Comparison of ENCODE assay signal across 29 mouse cellular contexts in the genomic region with DNA sequence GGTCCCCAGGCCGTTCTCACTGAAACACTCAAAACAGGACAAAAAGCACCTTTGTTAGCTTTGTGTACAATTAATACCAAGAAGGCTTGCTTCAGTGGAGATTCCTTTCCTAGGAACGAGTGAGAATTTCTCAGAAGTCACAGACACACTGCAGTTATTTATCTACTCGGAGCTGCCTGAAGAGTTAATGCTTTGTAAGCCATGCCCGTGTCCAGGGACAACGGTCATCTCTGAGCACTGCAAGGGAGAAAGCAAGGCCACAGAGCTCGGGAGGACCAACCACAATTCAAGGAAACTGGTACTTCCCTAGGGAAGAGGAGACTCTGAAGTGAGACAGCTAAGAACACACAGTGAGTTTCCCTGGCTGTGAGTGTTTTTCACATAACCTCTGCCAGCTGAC. TPM values are rescaled to one million over a fixed set of nuclear protein-coding genes. Genes with fewer than 3 reads are reported as not detected.
DNase-seq lines count a peak whose midpoint lies in the region; TF ChIP-seq lines count a peak whose summit lies in the region.
"Had no signal": no experiment of that assay in that cellular context is flagged by ENCODE, and none has a peak within 500 bp of the region (broad histone marks: within the 10 kb centered on the region; RNA-seq: fewer than 3 reads in every experiment).

No protein-coding gene starts in this region.

- TF ChIP-seq POLR2A in kidney, adult 2 months (IDR thresholded peaks at IDR 0.05; ENCODE audit: low read depth, low read length): no peak
- TF ChIP-seq POLR2A in lung, adult 2 months (IDR thresholded peaks at IDR 0.05; ENCODE audit: borderline replicate concordance, extremely low read depth, low read depth, low read length): no peak

- no peaks in the 10 kb centered on the region for H3K36me3 ChIP-seq in kidney, adult 2 months (ENCODE audit: control insufficient read depth, insufficient read depth, low read length)
- H3K36me3 ChIP-seq: embryonic facial prominence, embryonic 15.5 days; heart, embryonic 15.5 days; limb, embryonic 15.5 days; lung, embryonic 15.5 days; stomach, embryonic 15.5 days had no signal

- H3K4me3 ChIP-seq in kidney, adult 2 months (ENCODE audit: insufficient read depth, low read depth, low read length): no peak overlapping the region
- no peak overlapping the region for H3K4me3 ChIP-seq in lung, adult 2 months (replicated peaks; ENCODE audit: extremely low read depth, low read depth, low read length)
- H3K4me3 ChIP-seq: embryonic facial prominence, embryonic 15.5 days; heart, embryonic 15.5 days; limb, embryonic 15.5 days; lung, embryonic 15.5 days; stomach, embryonic 15.5 days had no signal

- peaks cover 4% of the 10 kb centered on the region; the same call in 1 of the 2 replicates for H3K4me1 ChIP-seq in kidney, adult 2 months (ENCODE audit: control insufficient read depth, insufficient read depth, low read length)
- H3K4me1 ChIP-seq in lung, adult 2 months (ENCODE audit: control insufficient read depth, insufficient read depth, low read length): no peaks in the 10 kb centered on the region
- H3K4me1 ChIP-seq: embryonic facial prominence, embryonic 15.5 days; heart, embryonic 15.5 days; limb, embryonic 15.5 days; lung, embryonic 15.5 days; stomach, embryonic 15.5 days had no signal

- H3K27me3 ChIP-seq in kidney, adult 2 months (replicated peaks; ENCODE audit: control insufficient read depth, insufficient read depth, low read length): no peaks in the 10 kb centered on the region
- H3K27me3 ChIP-seq: embryonic facial prominence, embryonic 15.5 days; heart, embryonic 15.5 days; limb, embryonic 15.5 days; lung, embryonic 15.5 days; stomach, embryonic 15.5 days had no signal

- WGBS in kidney, adult 2 months: 18% methylated on average over 6 of the region's 6 CpGs
- WGBS in lung, adult 2 months: 32% methylated on average over 6 of the region's 6 CpGs

- H3K27ac ChIP-seq in kidney, adult 2 months (ENCODE audit: insufficient read depth, low read depth, low read length): no peak overlapping the region
- H3K27ac ChIP-seq: embryonic facial prominence, embryonic 15.5 days; heart, embryonic 15.5 days; hindbrain, embryonic 14.5 days; limb, embryonic 15.5 days; liver, embryonic 14.5 days; lung, embryonic 15.5 days; stomach, embryonic 15.5 days had no signal

- no peak for TF ChIP-seq CTCF in kidney, adult 2 months (conservative IDR thresholded peaks at IDR 0.05; ENCODE audit: insufficient read depth, insufficient read length, low read depth, low read length)
- TF ChIP-seq CTCF in lung, adult 2 months (IDR thresholded peaks at IDR 0.05; ENCODE audit: insufficient read depth, low read length): no peak

- DNase-seq in adrenal gland, adult 2 months: peak; percentile 52
- DNase-seq in adrenal gland, adult 18-20 months (ENCODE audit: low spot score in 2 of 2): no peak
- peak; percentile 20 for DNase-seq in adrenal gland, adult 8-10 months
- peak; percentile 93 for DNase-seq in kidney, adult 2 months
- peak; percentile 43 for DNase-seq in kidney, postnatal 14 days
- DNase-seq in lung, adult 2 months: no peak
- DNase-seq in retina, postnatal 1 day: no peak
- DNase-seq in layer of hippocampus, postnatal 25 days (ENCODE audit: extremely low spot score in 1 of 2, low spot score in 1 of 2): no peak
- DNase-seq: cerebellum, adult 11 months; cerebellum, adult 9-11 months; gastrocnemius, postnatal 14 days; heart, postnatal 36 days; layer of hippocampus, adult 9-11 months; left cerebral cortex, postnatal 4 days; lung, postnatal 36 days; midbrain, embryonic 14.5 days; right cerebral cortex, postnatal 25 days; thymus, postnatal 25 days had no signal

RNA-seq across cellular contexts. Expression of a gene that starts 15.5 kb away (rescaled TPM):
- total RNA-seq in adrenal gland, adult 2 months (2021): 1 to 10 TPM in 1 of 2 experiments, under 1 TPM in 1; 0.76 to 1.1 TPM
- 0.54 and 1.0 TPM in 2 replicates for polyA plus RNA-seq in adrenal gland, adult 2 months (2012; rRNA removed)
- total RNA-seq in adrenal gland, adult 18-20 months (2021): under 1 TPM; 0.70 to 0.77 TPM
- under 1 TPM; 0.35 to 0.56 (median 0.47) TPM for total RNA-seq in adrenal gland, adult 8-10 months (2022)
- polyA plus RNA-seq in kidney, adult 2 months (2012; rRNA removed): 0.88 and 1.2 TPM in 2 replicates
- polyA plus RNA-seq in lung, adult 2 months (2012; rRNA removed): 1.8 and 2.5 TPM in 2 replicates
- total RNA-seq in layer of hippocampus, postnatal 25 days (2021): 1 to 10 TPM; 4.9 to 7.1 TPM
- total RNA-seq: common myeloid progenitor, adult 5-6 weeks; megakaryocyte-erythroid progenitor cell, adult 5-6 weeks; neutrophil, adult 5-6 weeks had no signal
- polyA plus RNA-seq: inflammation-experienced regulatory T-cells, adult 6 months had no signal

Comparison
In these comparisons a context has a peak if more than half of its experiments do, and no peak if none do; other contexts are left out.
1. DNase-seq: peak in adrenal gland, adult 2 months (single experiment), adrenal gland, adult 8-10 months (single experiment), kidney, adult 2 months (single experiment) and kidney, postnatal 14 days (single experiment); none in adrenal gland, adult 18-20 months (0 of 2), lung, adult 2 months (single experiment), retina, postnatal 1 day (single experiment) and layer of hippocampus, postnatal 25 days (0 of 2).